Mouse (Mus musculus): ENCODE results near the gene Nfya. TPM values are rescaled to one million over a fixed set of nuclear protein-coding genes. Genes with fewer than 3 reads are reported as not detected.
A peak's percentile ranks its signal among the peaks of the same experiment; 100 is the strongest.

The Nfya gene
- polyA plus RNA-seq, 2 experiments from 2014 or later, result 11.3 to 13.3 TPM

GRCm38 (mm10) chr17:48430394-48430793, 20.7 kb upstream of the Nfya start:
- ATAC-seq, result no peak

- peak; percentile 60 for ATAC-seq
Observed at GRCm38 (mm10) chr17:48427852-48428530, 18.3 kb upstream of the Nfya start.

- ATAC-seq, result peak; percentile 40
Observed at GRCm38 (mm10) chr17:48426991-48427750, 17.5 kb upstream of the Nfya start.

DNA sequence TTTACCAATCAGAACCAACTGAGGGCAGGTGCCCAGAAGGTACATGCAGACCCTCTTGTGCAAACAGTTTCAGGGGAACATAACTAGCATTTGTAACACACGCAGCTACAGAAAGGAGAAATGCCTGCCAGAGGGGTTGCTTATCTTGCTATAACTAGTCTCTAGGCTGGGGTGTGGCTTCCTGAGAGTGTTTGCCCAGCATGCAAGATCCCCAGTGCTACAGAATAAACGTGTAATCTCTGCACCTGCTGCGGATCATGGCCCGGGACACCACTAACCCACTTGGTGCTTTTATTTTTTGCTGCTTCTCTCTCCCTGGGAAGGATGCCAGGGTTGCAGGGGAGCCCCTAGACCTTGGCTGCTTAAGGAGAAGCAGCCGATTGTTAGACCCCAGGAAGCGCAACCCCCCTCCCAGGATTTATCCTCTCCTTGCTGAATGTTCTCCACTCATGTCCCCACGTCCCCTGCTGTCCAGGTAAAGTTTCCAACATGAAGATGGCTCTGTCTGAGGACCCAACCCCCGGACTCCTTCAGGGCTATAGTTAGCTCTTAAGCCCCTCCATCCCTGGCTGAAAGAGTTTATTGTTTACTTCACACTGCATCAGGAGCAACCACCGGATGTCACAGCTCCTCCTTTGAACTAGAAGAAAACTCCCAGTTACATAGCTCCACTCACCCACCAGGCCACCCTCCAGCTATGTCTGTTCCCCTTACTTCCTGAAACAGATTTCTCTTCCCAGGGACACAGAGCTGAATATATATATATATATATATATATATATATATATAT, 16.3 kb upstream of the Nfya start:
- ATAC-seq, result peak; percentile 35

DNA sequence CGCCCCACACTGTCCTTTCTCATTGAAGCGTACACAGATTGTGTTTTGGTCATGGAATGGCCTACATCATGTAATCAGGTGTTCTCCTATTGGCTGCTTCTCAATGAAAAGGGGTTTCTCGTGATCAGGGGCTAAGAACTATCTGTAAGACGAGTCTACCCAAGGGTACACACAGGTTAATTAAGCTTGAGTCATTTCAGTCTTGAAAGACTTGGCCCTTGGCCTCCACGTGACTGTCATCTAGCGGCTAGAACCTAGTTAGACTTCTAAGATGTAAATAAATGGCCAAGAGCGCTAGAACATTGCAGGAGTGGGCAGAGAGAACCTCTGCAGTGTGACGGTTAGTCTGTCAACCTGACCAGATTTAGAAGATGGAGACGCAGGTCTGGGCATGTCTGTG, 14.5 kb upstream of the Nfya start:
- no peak for ATAC-seq

DNA sequence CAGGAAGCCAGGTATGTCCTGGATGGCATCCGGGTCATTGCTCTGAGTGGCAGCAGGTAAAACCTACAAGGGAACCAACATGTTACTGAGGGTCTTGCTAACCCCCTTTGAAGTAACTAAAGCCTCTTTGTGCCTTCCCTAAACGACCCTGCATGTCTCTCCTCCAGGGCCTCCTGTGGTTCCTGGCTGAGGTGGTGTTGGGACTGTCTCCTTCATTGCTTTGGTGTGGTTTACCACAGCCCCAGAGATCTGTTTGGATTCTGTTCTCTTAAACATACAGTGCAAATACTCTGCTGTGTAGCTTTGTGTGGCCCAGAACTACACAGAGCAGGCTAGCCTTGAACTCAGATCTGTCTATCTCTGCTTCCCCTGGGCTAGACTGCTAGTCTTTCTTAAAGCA, 9.9 kb upstream of the Nfya start:
- no peak for ATAC-seq

DNA sequence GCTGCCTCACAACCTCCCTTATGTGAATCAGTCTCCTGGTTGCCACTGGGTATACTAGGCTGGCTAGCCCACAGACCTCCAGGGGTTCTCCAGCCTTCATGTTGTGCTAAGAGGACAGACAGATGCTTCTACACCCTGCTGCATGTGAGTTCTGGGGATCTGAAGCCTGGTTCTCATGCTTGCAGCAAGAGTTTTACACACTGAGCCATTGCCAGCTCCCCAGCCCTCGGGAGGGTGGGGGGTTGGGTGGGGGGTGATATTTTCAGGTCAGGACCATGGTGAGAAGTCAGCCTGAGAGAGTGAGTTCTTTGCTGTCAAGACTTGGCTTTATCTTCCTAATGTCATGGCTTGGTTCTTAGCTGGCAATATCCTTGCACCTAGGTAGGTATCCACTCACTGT, 9.1 kb upstream of the Nfya start:
- ATAC-seq, result no peak

DNA sequence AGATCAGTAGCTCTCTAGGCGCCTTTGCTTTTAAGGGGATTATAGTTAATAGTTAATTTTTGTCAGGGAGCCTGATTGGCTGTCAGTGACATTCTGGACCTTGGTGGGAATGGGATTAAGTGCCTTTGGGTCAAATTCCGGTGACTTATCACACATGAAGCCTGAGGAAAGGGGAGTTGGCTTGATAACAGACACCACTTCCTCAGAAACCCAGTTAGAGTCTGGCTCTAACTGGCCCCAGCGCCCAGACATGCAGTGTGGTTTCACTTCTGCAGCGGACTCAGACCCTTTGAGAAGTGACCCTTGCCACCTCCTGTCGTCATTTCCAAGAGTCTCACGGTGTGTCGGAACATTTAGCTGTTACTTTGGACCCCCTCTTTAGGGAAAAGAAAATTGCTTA, 8.5 kb upstream of the Nfya start:
- ATAC-seq, result no peak

DNA sequence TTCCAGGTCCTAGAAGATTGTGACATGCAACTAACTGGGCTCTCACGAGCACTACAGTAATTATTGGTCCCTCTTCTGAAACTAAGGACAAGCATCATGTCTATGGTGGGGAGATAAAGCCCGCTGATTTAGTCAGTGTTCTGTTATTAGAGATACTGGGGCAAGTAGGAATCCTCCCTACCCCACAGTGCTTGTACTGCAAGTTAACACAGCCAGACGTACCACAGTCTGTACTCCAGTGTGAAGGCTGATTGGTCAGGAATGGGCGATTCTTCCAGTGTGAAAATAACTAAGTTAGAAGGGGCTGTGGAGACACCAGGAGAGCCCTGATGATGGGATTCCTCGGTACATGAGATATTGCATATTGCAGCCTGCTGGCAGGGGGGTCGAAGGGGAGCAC, 7.8 kb upstream of the Nfya start:
- ATAC-seq, result no peak

DNA sequence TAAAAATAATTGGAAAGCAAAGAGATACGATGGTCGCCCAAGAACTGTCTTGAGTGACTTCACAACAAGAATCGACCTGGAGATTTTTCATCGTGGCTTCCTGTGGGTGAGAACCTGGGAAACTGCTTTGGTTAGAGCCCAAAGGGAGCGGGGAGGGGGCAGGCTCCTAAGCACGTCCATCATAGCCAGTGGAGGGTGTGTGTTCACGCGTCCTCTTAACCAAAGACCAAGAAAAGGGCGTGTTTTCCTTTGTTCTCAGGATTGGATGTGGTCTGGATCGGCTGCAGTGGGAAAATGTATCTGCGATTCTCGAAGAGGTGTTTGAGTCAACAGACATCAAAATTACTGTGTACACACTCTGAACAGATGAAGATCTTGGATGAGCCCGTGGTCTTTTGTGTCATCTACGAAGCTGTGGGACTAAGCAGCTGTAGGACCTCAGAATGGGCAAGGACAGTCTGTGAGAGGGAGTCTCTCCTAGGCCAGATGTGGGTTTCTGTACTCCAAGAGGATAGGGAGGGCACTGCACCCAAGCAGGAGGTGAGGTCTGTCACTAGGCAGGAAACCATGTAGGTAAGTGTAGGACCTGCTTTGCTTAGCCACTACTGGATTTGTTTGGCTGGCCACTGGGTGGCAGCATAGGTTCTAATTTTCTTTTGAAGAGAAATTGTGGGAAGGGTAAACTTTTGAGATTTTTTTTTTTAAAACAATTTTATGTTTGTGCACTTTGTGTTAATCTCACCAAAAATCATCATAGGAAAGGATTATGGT, 6.9 kb upstream of the Nfya start:
- peak; percentile 95 for ATAC-seq

DNA sequence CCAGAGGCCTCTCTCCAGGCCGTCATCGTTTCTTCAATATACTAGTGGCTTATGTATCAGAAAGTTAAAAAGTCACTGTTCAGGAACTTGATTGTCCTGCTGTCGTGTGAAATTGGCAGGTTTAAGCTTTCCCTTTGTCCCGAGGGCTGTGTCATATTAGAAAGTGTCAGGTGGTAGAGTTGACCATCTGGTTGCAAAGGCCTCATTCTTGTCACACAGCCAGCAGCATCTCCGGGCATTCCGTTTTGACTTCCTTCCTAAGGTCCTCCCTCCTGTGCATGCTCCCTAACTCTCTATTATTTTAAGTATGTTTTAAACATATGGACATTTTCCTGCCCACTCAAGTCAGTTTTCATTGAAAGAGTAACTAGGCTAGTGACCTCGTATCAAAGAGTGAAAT, 6.3 kb upstream of the Nfya start:
- ATAC-seq, result no peak

DNA sequence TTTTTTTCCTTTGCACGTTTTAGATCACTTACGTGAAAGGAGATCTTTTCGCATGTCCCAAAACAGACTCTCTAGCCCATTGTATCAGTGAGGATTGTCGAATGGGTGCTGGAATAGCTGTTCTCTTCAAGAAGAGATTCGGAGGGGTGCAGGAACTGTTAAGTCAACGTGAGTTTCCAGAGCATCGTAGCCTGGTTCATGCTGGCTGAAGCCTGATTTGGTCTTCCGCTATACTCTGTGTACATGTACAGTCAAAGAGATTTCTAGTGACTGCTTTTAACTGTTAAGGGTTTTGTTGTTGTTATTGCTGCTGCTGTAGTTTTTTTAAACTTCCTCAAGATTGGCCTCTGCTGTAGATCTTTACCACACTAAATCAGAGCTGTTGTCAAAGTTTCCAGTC, 1.5 kb upstream of the Nfya start:
- ATAC-seq, result no peak

GRCm38 (mm10) chr17:48410299-48410785, 636 bp upstream of the Nfya start:
- peak; percentile 8 for ATAC-seq

- ATAC-seq, result peak; percentile 46
Observed at GRCm38 (mm10) chr17:48408526-48409291, 997 bp downstream of the Nfya start.

- ATAC-seq, result no peak
Observed at GRCm38 (mm10) chr17:48407910-48408525, 1.7 kb downstream of the Nfya start.

GRCm38 (mm10) chr17:48407154-48407553, 2.6 kb downstream of the Nfya start:
- no peak for ATAC-seq

GRCm38 (mm10) chr17:48404706-48405105, 5.0 kb downstream of the Nfya start:
- ATAC-seq, result no peak

GRCm38 (mm10) chr17:48403848-48404247, 5.9 kb downstream of the Nfya start:
- ATAC-seq, result peak; percentile 60

- ATAC-seq, result no peak
Observed at GRCm38 (mm10) chr17:48402751-48403150, 7.0 kb downstream of the Nfya start.

DNA sequence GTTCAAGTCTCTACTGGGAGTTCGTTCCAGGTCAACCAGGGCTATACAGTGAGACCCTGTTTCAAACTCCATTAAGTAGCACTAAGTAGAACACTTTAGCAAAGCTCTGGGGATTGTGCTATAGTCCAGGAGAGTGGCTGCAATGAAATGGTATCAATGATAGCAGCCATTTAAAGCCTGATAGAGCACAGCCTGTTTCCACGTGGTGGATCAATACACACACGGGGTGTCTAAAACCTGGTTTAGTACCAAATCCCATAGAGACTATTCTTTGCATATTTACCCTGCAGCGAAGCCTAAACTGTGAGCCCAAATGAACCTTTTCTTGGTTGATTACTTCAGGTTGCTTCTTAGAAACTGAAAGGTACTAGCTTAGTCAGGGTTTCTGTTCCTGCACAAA, 8.0 kb downstream of the Nfya start:
- ATAC-seq, result no peak

GRCm38 (mm10) chr17:48392616-48393015, 17.1 kb downstream of the Nfya start:
- ATAC-seq, result no peak

All from CD4-positive, CD25-positive, alpha-beta regulatory T cell, adult 4 months (primary cell).